Mouse (Mus musculus) heart, embryonic 11.5 days (tissue): Measurements from ENCODE around the gene Smad6. TPM values are rescaled to one million over a fixed set of nuclear protein-coding genes. Genes with fewer than 3 reads are reported as not detected.

Experiments
- ATAC-seq: fragments of 200-750 bp; cut with Nextera tagmentation; replicated peaks from 2 replicates; pipeline ENCODE4 v1.8.0; 2017; ENCODE audit warnings: moderate library complexity; ENCODE audit not compliant: insufficient number of reproducible peaks, low FRiP score, low TSS enrichment
- H3K27ac ChIP-seq: fragments of 300-500 bp; sonication (generic); 2 replicates; pipeline ENCODE4 v1.5.1; 2014; ENCODE audit warnings: mild to moderate bottlenecking, low read depth, low read length
- H3K27me3 ChIP-seq: fragments of 300-500 bp; sonication (generic); 2 replicates; pipeline ENCODE4 v1.6.1; 2014; ENCODE audit warnings: mild to moderate bottlenecking, low read length, mixed read lengths; ENCODE audit not compliant: control insufficient read depth, insufficient read depth
- H3K36me3 ChIP-seq: fragments of 300-500 bp; sonication (generic); 2 replicates; pipeline ENCODE4 v1.6.1; 2014; ENCODE audit warnings: mild to moderate bottlenecking, low read length, moderate library complexity, mixed read lengths; ENCODE audit not compliant: control insufficient read depth, insufficient read depth
- H3K4me1 ChIP-seq: fragments of 300-500 bp; sonication (generic); 2 replicates; pipeline ENCODE4 v1.6.1; 2014; ENCODE audit warnings: low read length; ENCODE audit not compliant: control insufficient read depth, insufficient read depth
- H3K4me2 ChIP-seq: fragments of 300-500 bp; sonication (generic); 2 replicates; pipeline ENCODE4 v1.6.1; 2014; ENCODE audit warnings: mild to moderate bottlenecking, moderate library complexity
- H3K4me3 ChIP-seq: fragments of 300-500 bp; sonication (generic); 2 replicates; pipeline ENCODE4 v1.5.1; 2014; ENCODE audit warnings: low read depth, low read length
- H3K9ac ChIP-seq: fragments of 300-500 bp; sonication (generic); 2 replicates; pipeline ENCODE4 v1.6.1; 2014; ENCODE audit warnings: mild to moderate bottlenecking, low read depth, low read length, moderate library complexity
- H3K9me3 ChIP-seq: fragments of 300-500 bp; sonication (generic); replicated peaks from 2 replicates; pipeline ENCODE4 v1.6.1; 2016; ENCODE audit warnings: low read length; ENCODE audit not compliant: control insufficient read depth
- WGBS: fragments of 180-500 bp; shearing (Covaris S2); extraction: QIAGEN DNeasy Blood & Tissue Kit; methylation state at CpG from one replicate; pipeline ENCODE4 v1.1.7; 2014; ENCODE audit not compliant: insufficient replicate concordance; 5-methylcytosine and 5-hydroxymethylcytosine counted together
- polyA plus RNA-seq: library from polyadenylated mRNA; unstranded; fragments of >200 nt; fragmentation: Nextera tagmentation; extraction: Ambion mirVana; gene quantifications from 2 replicates; pipeline ENCODE4 v1.2.1, GENCODE M21; 2014

The Smad6 gene
- polyA plus RNA-seq: 30.5 and 31.6 TPM in 2 replicates

DNA sequence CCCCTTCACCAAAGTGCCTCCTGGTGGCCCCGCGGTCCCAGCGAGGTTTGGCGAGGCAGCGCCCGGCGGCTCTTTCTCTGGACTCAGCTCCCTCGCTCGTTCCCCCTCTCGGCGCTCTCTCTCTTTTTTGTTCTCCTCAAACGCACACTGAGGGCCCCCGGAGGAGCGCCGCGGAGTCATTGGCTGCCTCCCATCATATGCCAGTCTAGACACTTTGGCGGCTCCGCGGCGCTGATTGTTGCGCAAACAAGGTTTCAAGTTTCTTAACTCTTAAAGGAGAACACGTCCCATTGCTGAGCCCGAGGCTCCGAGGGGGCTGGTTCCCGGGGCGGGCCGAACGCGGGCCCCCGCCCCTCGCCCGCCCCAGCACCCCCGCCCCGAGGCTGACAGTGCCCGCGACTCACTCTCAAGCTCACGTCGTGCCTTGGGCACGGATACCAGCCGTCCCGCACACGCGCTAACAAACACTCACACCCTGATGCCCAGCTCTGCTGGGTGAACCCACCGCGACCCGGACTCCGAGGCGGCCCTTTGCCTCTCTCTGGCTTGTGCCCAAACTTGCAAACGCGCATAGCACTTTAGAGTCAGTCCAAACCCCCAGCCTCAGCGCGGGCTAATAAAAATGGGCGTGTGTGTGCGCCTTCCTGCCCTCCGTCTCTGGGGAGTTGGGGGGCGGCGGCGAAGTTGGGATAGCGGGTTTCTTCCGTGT is at the start of gene Smad6:
Smad6 (minus strand) TSS at position 207 of the 709 bp plus-strand sequence.
- peak within 1 kb of the TSS; percentile 100 for H3K9ac ChIP-seq
- H3K27me3 ChIP-seq: no peaks in the 10 kb centered on the region
- peak within 1 kb of the TSS; percentile 97 for H3K4me2 ChIP-seq
- H3K4me1 ChIP-seq: peaks cover 27% of the 10 kb centered on the region
- peak; percentile 56 for ATAC-seq
- H3K9me3 ChIP-seq: no peaks in the 10 kb centered on the region
- peak within 1 kb of the TSS; percentile 100 for H3K27ac ChIP-seq
- H3K4me3 ChIP-seq: peak within 1 kb of the TSS; percentile 98
- under 1% methylated on average over 59 of the region's 60 CpGs for WGBS
- peaks cover 4% of the 10 kb centered on the region; the same call in 1 of the 2 replicates for H3K36me3 ChIP-seq

DNA sequence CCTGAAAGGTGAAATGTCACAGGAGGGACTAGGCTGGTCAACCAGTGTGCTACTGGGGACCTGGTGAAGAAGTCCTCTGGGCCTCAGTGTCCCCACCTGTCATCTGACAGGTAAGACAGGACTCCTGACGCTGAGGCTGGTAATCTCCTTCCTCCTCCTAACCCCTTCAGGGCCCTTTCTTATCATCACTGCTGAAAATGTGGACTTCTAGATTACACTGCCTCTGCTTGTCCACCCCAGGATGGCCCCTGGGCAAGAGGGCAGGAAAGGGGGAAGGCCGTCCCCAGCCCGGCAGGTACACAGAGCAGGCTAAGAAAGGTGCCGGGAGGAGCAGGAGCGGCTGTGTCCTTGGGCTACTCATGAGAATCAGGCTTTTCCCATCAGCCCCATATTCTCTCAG is 48.8 kb upstream of the Smad6 start:
- Histone ChIP-seq H3K9ac (no peak overlapping the region), H3K27ac (peak overlapping the region; percentile 6; the same call in 1 of the 2 replicates), H3K9me3 (no peaks in the 10 kb centered on the region), H3K36me3 (no peaks in the 10 kb centered on the region), H3K4me2 (no peak overlapping the region), H3K4me3 (no peak overlapping the region), H3K27me3 (no peaks in the 10 kb centered on the region), H3K4me1 (peaks cover 41% of the 10 kb centered on the region)
- WGBS: 66% methylated on average over 5 of the region's 5 CpGs
- peak; percentile 61 for ATAC-seq

DNA sequence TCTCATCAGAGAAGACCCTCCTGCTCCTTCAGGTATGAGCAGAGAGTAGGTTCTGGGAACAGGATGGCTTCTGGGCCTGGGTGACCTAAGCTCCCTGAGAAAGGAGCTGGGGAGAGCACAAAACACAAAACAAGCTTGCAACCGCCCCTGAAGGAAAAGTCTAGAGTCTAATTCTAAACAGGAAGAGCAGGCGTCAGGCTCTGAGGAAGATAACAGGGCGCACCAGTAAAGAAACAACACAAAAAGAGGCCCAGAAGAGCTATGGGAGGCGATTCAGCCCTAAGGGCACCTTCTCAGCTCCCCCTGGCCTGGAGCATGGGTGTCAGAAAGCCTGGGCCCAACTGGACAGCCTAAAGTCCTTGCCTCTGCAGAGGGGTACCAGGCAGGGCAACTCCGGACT is 47.3 kb upstream of the Smad6 start:
- H3K4me3 ChIP-seq: no peak overlapping the region
- ATAC-seq: no peak
- H3K27me3 ChIP-seq: no peaks in the 10 kb centered on the region
- no peaks in the 10 kb centered on the region for H3K36me3 ChIP-seq
- H3K27ac ChIP-seq: peak overlapping the region; percentile 79
- 51% methylated on average over 5 of the region's 5 CpGs for WGBS
- H3K9me3 ChIP-seq: no peaks in the 10 kb centered on the region
- no peak overlapping the region for H3K4me2 ChIP-seq
- peaks cover 41% of the 10 kb centered on the region for H3K4me1 ChIP-seq
- peak overlapping the region; percentile 58 for H3K9ac ChIP-seq

DNA sequence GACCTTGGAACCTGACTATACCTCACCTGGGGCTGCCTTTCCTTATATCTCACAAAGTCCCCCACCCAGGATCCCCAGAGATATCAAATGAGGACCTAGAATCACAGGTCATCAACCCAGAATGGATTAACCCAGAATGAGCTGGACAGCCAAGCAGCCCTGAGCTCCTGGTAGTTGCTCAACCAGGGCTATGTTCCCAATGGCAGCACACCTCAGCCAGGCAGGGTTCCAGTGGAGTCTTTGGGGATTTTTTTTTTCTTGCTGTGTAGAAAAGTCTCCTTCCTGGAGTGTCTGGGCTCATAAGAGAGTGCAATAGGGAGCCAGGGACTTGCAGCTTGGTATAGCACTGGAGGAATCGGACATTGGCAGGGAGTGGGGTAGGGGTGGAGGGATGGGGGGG is 46.7 kb upstream of the Smad6 start:
- Histone ChIP-seq H3K27ac (peak overlapping the region; percentile 97), H3K36me3 (no peaks in the 10 kb centered on the region), H3K4me3 (no peak overlapping the region), H3K27me3 (no peaks in the 10 kb centered on the region), H3K4me2 (no peak overlapping the region), H3K4me1 (peaks cover 41% of the 10 kb centered on the region), H3K9ac (no peak overlapping the region), H3K9me3 (no peaks in the 10 kb centered on the region)
- WGBS: 43% methylated on average over 1 of the region's 1 CpGs
- no peak for ATAC-seq

DNA sequence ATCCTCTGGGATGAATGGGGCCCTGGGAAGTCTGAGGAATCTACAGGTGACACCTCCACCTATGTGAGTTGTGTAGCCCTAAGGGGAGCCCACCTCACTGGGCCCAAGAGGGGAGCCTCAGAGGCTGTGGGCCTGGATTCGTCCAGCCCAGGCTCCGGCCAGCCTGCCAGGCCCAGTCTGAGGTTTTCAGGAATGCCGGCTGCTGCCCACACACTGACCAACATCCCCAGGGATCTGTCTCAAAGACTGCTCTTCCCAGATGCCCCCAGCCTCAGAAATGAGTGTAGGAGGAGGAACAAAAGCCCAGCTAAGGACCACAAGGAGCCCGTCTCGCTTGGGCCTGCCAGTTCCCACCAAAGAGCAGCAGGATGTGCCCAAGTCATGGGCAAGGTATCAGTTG is 45.9 kb upstream of the Smad6 start:
- peaks cover 41% of the 10 kb centered on the region for H3K4me1 ChIP-seq

DNA sequence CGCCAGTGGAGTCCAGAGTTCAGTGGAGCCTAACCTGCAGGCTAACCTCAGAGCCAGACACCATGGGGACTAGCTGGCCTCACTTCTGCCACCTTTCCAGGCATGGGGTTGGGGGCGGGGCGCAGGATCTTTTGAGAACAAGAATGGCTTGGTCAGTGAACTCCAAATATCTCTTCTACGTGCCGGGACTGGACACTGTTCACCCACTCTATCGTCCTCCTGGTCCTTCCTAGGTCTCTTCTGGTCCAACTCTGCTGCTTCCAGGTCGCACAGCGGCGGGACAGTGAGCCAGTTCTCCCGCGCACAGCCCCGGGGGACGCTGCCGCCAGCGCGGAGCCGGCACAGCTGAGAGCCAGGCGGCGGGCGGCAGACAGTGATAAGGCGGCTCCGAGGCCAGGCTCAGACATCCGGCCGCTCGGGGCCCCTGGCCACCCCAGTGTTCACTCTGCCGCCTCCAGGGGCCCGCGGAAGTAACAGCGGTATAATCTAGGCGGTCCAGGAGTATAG is 38.2 kb upstream of the Smad6 start:
- Histone ChIP-seq H3K4me3 (peak overlapping the region; percentile 24), H3K36me3 (no peaks in the 10 kb centered on the region), H3K27ac (peak overlapping the region; percentile 93), H3K4me2 (peak overlapping the region; percentile 69), H3K27me3 (no peaks in the 10 kb centered on the region), H3K9me3 (no peaks in the 10 kb centered on the region), H3K4me1 (peaks cover 49% of the 10 kb centered on the region), H3K9ac (peak overlapping the region; percentile 70)
- ATAC-seq: peak; percentile 89
- under 1% methylated on average over 30 of the region's 30 CpGs for WGBS

More for the DNA sequence above, 45.9 kb upstream of the Smad6 start:
- Histone ChIP-seq H3K4me3 (no peak overlapping the region), H3K27me3 (no peaks in the 10 kb centered on the region), H3K9me3 (no peaks in the 10 kb centered on the region), H3K36me3 (no peaks in the 10 kb centered on the region), H3K4me2 (peak overlapping the region; percentile 52; the same call in 1 of the 2 replicates), H3K27ac (peak overlapping the region; percentile 97), H3K9ac (peak overlapping the region; percentile 72)
- 56% methylated on average over 5 of the region's 5 CpGs for WGBS
- no peak for ATAC-seq

DNA sequence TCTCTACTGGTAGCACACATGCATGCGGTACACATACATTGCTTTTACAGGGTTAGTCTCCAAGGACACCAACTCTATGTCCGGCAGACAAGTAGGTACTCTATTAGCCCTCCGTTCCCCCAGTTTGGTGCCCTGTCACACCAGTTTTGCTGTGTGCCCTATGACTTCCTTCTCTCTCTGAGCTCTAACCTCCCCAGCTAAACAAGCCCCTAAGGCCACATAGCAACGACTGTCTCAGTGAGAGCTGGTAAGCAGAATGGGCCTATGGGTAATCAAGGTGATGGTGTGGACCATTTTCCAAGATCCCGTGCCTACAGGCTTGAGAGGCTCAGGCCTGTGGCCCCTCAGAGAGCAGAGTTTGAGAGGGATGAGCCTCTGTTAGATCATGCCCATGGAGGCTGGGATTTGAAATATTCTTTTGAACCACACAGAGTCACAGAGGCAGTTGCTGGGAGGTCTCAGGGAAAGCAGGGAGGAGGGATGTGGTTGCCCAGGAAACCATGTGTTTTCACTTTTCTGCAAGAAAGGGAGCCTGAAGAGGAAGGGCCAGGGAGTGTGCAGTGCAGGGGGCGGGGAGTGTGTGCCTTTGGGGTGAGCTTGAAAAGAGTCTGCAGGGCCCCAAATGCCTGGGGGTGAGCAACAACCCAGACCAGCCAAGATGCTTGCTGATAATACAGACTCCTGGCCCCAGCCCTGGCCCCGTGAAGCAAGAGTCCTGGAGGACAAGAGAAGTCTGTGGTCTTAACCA is 36.2 kb upstream of the Smad6 start:
- Histone ChIP-seq H3K9me3 (no peaks in the 10 kb centered on the region), H3K4me1 (peaks cover 62% of the 10 kb centered on the region), H3K9ac (no peak overlapping the region), H3K4me3 (no peak overlapping the region), H3K27me3 (no peaks in the 10 kb centered on the region), H3K36me3 (no peaks in the 10 kb centered on the region), H3K4me2 (no peak overlapping the region), H3K27ac (peak overlapping the region; percentile 93)
- no peak for ATAC-seq
- WGBS: 60% methylated on average over 7 of the region's 7 CpGs

DNA sequence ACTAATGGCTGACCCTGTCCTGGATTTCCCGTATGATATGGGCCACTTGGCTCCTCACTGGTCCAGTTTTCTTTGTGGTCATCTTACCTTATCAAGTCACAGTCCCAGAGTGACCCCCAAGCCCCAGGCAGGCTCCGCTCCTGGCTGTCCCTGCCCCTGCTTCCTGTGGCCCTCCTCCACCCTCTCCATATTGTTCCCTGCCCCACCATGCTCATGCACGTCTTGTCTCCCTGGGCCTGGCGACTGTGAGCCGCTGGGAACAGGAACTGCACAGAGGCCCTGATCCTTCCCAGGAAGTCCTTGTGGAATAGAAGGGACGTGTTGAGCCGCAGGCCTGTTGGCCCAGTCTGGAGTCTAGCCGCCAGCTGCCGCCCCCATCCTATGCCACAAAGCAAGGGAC is 33.3 kb upstream of the Smad6 start:
- Histone ChIP-seq H3K4me1 (peaks cover 65% of the 10 kb centered on the region), H3K36me3 (no peaks in the 10 kb centered on the region), H3K9ac (no peak overlapping the region; the same call in 1 of the 2 replicates), H3K4me2 (no peak overlapping the region), H3K4me3 (no peak overlapping the region), H3K9me3 (no peaks in the 10 kb centered on the region), H3K27ac (peak overlapping the region; percentile 67), H3K27me3 (no peaks in the 10 kb centered on the region)
- no peak for ATAC-seq
- WGBS: 49% methylated on average over 9 of the region's 9 CpGs
